Mouse (Mus musculus): ENCODE measurements around the gene Psmd5. TPM values are rescaled to one million over a fixed set of nuclear protein-coding genes. Genes with fewer than 3 reads are reported as not detected.
"Not testable (repeated sequence)": the region's sequence is repeated elsewhere in the genome, so short reads cannot be mapped to it uniquely, and the experiment has no call there.

Psmd5 gene
- polyA plus RNA-seq, 1 experiment, result 29.7 TPM

DNA sequence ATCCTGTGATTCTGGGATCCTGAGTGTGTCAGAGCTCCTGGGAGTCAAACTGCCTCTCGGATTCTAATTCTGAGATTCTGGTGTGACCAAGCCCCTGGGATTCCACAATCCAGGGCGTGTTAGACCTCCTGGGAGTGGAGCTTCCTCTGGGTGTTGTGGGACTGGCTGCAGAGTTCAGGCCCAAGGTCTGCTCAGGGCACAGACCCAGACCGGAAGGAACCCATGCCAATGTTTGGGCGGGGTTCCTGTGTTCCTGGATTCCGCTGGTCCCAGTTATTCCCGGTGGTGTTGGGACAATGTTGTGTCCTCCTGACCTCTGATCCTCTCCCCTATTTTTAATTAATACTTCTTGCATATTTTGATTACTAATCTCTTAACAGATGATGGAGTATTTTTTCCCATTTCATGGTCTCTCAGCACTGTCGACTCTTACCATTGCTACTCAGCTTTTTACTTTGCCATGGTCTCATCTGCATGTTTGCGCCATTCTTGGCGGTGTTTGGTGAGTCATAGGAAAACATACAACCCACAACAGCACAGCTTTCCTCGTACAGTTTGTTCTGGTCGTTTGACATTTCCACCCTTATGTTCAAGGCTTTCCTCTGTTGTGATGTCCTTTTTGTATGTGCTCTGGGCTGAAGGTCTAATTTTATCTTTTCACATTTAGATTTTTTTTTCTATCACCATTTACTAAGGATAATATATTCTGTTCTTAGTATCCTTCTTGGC is 31.4 kb downstream of the Psmd5 start:
- Histone ChIP-seq H3K4me3 (ENCODE audit: insufficient read depth, low read depth, low read length) (no peak overlapping the region), H3K36me3 (ENCODE audit: control insufficient read depth, insufficient read depth, low read length) (no peaks in the 10 kb centered on the region), H3K27me3 (replicated peaks; ENCODE audit: control insufficient read depth, insufficient read depth, low read length) (no peaks in the 10 kb centered on the region), H3K27ac (ENCODE audit: insufficient read depth, low read depth, low read length) (peak overlapping the region; percentile 70; the same call in 1 of the 2 replicates), H3K4me1 (ENCODE audit: control insufficient read depth, insufficient read depth, low read length) (no peaks in the 10 kb centered on the region)
- WGBS, result 63% methylated on average over 11 of the region's 11 CpGs
- TF ChIP-seq POLR2A (IDR thresholded peaks at IDR 0.05; ENCODE audit: low read depth, low read length) (no peak), CTCF (conservative IDR thresholded peaks at IDR 0.05; ENCODE audit: insufficient read depth, insufficient read length, low read depth, low read length) (no peak)
- peak; percentile 88 for DNase-seq

DNA sequence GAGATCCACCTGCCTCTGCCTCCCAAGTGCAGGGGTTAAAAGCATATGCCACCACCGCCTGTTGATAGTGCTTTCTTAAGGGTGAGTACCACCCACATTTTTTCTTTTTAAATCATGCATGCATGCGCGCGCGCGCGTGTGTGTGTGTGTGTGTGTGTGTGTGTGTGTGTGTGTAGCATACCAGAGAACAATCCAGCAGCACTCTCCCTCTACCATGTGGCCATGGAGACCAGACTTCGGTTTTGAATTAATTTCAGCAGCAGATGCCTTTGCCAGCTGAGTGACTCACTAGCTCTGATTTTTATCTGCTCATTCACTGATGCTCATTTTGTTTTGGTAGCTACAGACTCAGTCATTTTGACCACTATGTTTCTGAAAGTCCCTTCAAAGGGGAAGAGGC is 33.1 kb downstream of the Psmd5 start:
- Histone ChIP-seq H3K4me1 (ENCODE audit: control insufficient read depth, insufficient read depth, low read length) (no peaks in the 10 kb centered on the region), H3K36me3 (ENCODE audit: control insufficient read depth, insufficient read depth, low read length) (no peaks in the 10 kb centered on the region), H3K4me3 (ENCODE audit: insufficient read depth, low read depth, low read length) (no peak overlapping the region), H3K27me3 (replicated peaks; ENCODE audit: control insufficient read depth, insufficient read depth, low read length) (no peaks in the 10 kb centered on the region), H3K27ac (ENCODE audit: insufficient read depth, low read depth, low read length) (no peak overlapping the region)
- TF ChIP-seq CTCF (conservative IDR thresholded peaks at IDR 0.05; ENCODE audit: insufficient read depth, insufficient read length, low read depth, low read length) (no peak), POLR2A (IDR thresholded peaks at IDR 0.05; ENCODE audit: low read depth, low read length) (no peak)
- 82% methylated on average over 8 of the region's 8 CpGs for WGBS
- no peak for DNase-seq

- peak; percentile 27; the same call in 1 of the 2 replicates for TF ChIP-seq CTCF (conservative IDR thresholded peaks at IDR 0.05; ENCODE audit: insufficient read depth, insufficient read length, low read depth, low read length)
- not testable (repeated sequence) for H3K4me1 ChIP-seq (ENCODE audit: control insufficient read depth, insufficient read depth, low read length); DNase-seq; H3K27ac ChIP-seq (ENCODE audit: insufficient read depth, low read depth, low read length); H3K4me3 ChIP-seq (ENCODE audit: insufficient read depth, low read depth, low read length); H3K27me3 ChIP-seq (replicated peaks; ENCODE audit: control insufficient read depth, insufficient read depth, low read length); H3K36me3 ChIP-seq (ENCODE audit: control insufficient read depth, insufficient read depth, low read length)
- 80% methylated on average over 5 of the region's 5 CpGs for WGBS
These were observed 34.6 kb downstream of the Psmd5 start for GRCm38 (mm10) chr2:34840143-34840542.

DNA sequence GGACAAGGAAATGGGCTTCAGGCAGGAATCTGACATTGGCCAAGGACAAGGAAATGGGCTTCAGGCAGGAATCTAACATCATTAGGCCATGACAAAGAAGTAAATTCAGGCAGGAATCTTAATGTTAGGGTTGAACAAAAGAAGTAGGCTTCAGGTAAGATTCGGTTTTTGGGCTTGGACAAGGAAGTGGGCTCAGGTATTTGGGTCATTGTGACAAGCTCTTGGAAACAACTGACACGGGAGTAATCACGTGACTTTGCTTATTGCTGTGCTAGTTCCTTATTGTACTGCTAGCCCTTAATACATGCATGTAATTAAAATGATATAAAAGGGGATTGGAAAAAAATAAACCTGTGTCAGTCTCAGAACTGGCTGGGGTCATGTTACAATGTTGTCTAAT is 39.1 kb downstream of the Psmd5 start:
- Histone ChIP-seq H3K27me3 (replicated peaks; ENCODE audit: control insufficient read depth, insufficient read depth, low read length) (0 out of 2 replicates have a peak, but pooled peaks cover 1% of the 10 kb centered on the region), H3K27ac (ENCODE audit: insufficient read depth, low read depth, low read length) (no peak overlapping the region), H3K4me1 (ENCODE audit: control insufficient read depth, insufficient read depth, low read length) (no peaks in the 10 kb centered on the region), H3K36me3 (ENCODE audit: control insufficient read depth, insufficient read depth, low read length) (no peaks in the 10 kb centered on the region), H3K4me3 (ENCODE audit: insufficient read depth, low read depth, low read length) (no peak overlapping the region)
- DNase-seq, result no peak
- 76% methylated on average over 3 of the region's 3 CpGs for WGBS
- TF ChIP-seq CTCF (conservative IDR thresholded peaks at IDR 0.05; ENCODE audit: insufficient read depth, insufficient read length, low read depth, low read length), result no peak
- no peak for TF ChIP-seq POLR2A (IDR thresholded peaks at IDR 0.05; ENCODE audit: low read depth, low read length)

GRCm38 (mm10) chr2:34833624-34834023 is 41.1 kb downstream of the Psmd5 start:
- TF ChIP-seq CTCF (conservative IDR thresholded peaks at IDR 0.05; ENCODE audit: insufficient read depth, insufficient read length, low read depth, low read length) (no peak), POLR2A (IDR thresholded peaks at IDR 0.05; ENCODE audit: low read depth, low read length) (no peak)
- WGBS, result 90% methylated on average over 17 of the region's 17 CpGs
- H3K4me1 ChIP-seq (ENCODE audit: control insufficient read depth, insufficient read depth, low read length), result no peaks in the 10 kb centered on the region
- no peaks in the 10 kb centered on the region for H3K36me3 ChIP-seq (ENCODE audit: control insufficient read depth, insufficient read depth, low read length)
- DNase-seq, result no peak
- H3K4me3 ChIP-seq (ENCODE audit: insufficient read depth, low read depth, low read length), result no peak overlapping the region
- H3K27me3 ChIP-seq (replicated peaks; ENCODE audit: control insufficient read depth, insufficient read depth, low read length), result 0 out of 2 replicates have a peak, but pooled peaks cover 1% of the 10 kb centered on the region
- no peak overlapping the region for H3K27ac ChIP-seq (ENCODE audit: insufficient read depth, low read depth, low read length)

DNA sequence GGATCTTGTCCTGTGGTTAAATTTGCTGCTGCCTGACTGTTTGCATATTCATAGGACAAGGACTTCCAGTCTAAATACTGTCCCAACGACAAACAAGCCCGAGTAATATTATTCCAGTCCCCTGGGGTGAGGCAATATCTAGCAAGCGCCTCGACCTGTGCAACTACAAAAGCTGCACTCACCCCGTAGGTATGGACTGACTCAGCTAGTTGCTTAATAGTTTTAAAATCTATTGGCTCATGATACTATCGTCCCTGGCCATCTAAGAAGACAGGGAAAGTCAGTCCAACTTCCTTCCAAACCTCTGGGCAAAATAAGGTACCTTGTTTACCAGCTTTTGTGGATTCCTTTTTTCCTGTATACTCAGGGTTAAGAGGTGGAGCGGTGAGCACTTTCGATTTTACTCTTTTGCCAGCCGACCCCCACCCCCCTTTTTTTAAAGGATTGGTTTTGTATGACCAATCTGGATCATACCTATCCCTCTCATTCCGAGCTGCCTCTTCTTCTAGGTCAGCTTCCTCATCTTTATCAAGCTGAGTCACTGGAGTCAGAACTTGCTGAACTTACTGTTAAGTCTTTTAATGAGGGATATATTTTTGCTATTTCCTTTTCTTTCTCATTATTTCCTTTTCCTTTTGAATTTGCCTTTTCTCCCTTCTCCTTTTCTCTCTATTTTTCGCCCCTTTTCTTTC is 41.9 kb downstream of the Psmd5 start, which contains the start of gene Gm34653:
Gene Gm34653, plus strand, starts transcription at position 242 of the 692 bp plus-strand sequence.
- DNase-seq; H3K27ac ChIP-seq (ENCODE audit: insufficient read depth, low read depth, low read length); H3K4me1 ChIP-seq (ENCODE audit: control insufficient read depth, insufficient read depth, low read length); H3K27me3 ChIP-seq (replicated peaks; ENCODE audit: control insufficient read depth, insufficient read depth, low read length); H3K4me3 ChIP-seq (ENCODE audit: insufficient read depth, low read depth, low read length); H3K36me3 ChIP-seq (ENCODE audit: control insufficient read depth, insufficient read depth, low read length): not testable (repeated sequence)
- 68% methylated on average over 11 of the region's 11 CpGs for WGBS

DNA sequence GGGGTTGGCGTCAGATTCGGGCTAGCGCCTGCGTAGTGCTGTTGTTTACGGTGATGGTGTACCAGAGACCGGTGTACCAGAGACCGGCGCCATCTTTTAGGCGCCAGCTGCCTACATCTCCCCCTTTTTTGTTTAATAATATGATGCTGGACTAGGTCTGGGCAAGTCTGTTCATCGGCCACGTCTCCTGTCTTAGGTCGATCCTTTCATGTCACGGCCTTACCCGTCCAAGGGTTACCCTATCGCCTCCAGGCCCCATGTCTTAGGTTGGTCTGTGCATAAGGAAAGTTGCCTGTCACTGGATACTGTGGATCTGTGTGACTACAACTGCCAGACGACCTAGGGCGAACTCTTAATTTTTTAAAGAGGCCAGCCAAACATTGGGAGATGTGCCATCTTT is 44.7 kb downstream of the Psmd5 start:
- not testable (repeated sequence) for H3K36me3 ChIP-seq (ENCODE audit: control insufficient read depth, insufficient read depth, low read length); H3K27ac ChIP-seq (ENCODE audit: insufficient read depth, low read depth, low read length); DNase-seq; H3K4me1 ChIP-seq (ENCODE audit: control insufficient read depth, insufficient read depth, low read length); H3K4me3 ChIP-seq (ENCODE audit: insufficient read depth, low read depth, low read length); H3K27me3 ChIP-seq (replicated peaks; ENCODE audit: control insufficient read depth, insufficient read depth, low read length)
- 95% methylated on average over 17 of the region's 17 CpGs for WGBS

All from kidney, adult 2 months (tissue).